Mouse (Mus musculus) left cerebral cortex, adult 18-20 months (tissue): Measurements from ENCODE around the gene Hba-a2. TPM values are rescaled to one million over a fixed set of nuclear protein-coding genes. Genes with fewer than 3 reads are reported as not detected.

Experiments
- DNase-seq, 2 experiments: peaks; one replicate each; pipeline ENCODE4 v3.0.0; 2021 to 2022; ENCODE audit warnings: low spot score in 2 of 2, mixed read lengths in 1 of 2
- total RNA-seq, 2 experiments: library from RNA; stranded (reverse); gene quantifications; 2 replicates each; pipeline ENCODE4 v1.2.3; 2021

Hba-a2 gene
- total RNA-seq, 2 experiments from 2014 or later, result 308 to 397 TPM

- no peak for DNase-seq
These were observed 13.6 kb downstream of the Hba-a2 start for GRCm38 (mm10) chr11:32309928-32310327.

- DNase-seq, result no peak
These were observed 19.7 kb downstream of the Hba-a2 start for GRCm38 (mm10) chr11:32316009-32316408.

- no peak for DNase-seq
These were observed 24.4 kb downstream of the Hba-a2 start for GRCm38 (mm10) chr11:32320507-32321195.

- peak; percentile 74 for DNase-seq
These were observed 24.9 kb downstream of the Hba-a2 start for GRCm38 (mm10) chr11:32321196-32321565.

GRCm38 (mm10) chr11:32324609-32325008 is 28.3 kb downstream of the Hba-a2 start:
- peak; percentile 85 to 92 for DNase-seq

- DNase-seq, result no peak
These were observed 34.8 kb downstream of the Hba-a2 start for GRCm38 (mm10) chr11:32331075-32331474.

- no peak for DNase-seq
These were observed 35.6 kb downstream of the Hba-a2 start for GRCm38 (mm10) chr11:32331861-32332260.

- DNase-seq, result no peak
These were observed 36.9 kb downstream of the Hba-a2 start for GRCm38 (mm10) chr11:32333235-32333634.

GRCm38 (mm10) chr11:32336435-32336907 is 40.2 kb downstream of the Hba-a2 start:
- no peak for DNase-seq

- DNase-seq, result no peak
These were observed 42.8 kb downstream of the Hba-a2 start for GRCm38 (mm10) chr11:32339131-32339531.

GRCm38 (mm10) chr11:32340476-32341473 is 44.5 kb downstream of the Hba-a2 start:
- DNase-seq, result peak; percentile 53 to 67

- DNase-seq, result peak; percentile 39 to 50
These were observed 46.5 kb downstream of the Hba-a2 start for GRCm38 (mm10) chr11:32342770-32343191.

GRCm38 (mm10) chr11:32343350-32343749 is 47.1 kb downstream of the Hba-a2 start:
- no peak for DNase-seq

GRCm38 (mm10) chr11:32345504-32346297 is 49.4 kb downstream of the Hba-a2 start:
- DNase-seq, result no peak

Other genes with a start within 250 kb of the Hba-a2 start
- gene Il9r, start 96.2 kb upstream of the Hba-a2 start, total RNA-seq, result not detected
- 10 to 100 TPM; 24.5 to 29.0 TPM for gene Snrnp25, start 91.1 kb upstream of the Hba-a2 start, total RNA-seq
- 10 to 100 TPM; 11.1 to 14.2 TPM for gene Rhbdf1, start 74.2 kb upstream of the Hba-a2 start, total RNA-seq
- gene Mpg, start 70.0 kb upstream of the Hba-a2 start, total RNA-seq, result 10 to 100 TPM; 18.2 to 21.3 TPM
- gene Nprl3, start 28.8 kb upstream of the Hba-a2 start, total RNA-seq, result 10 to 100 TPM; 43.6 to 45.6 TPM
- not detected for gene Hba-x, start 20.1 kb upstream of the Hba-a2 start, total RNA-seq
- 100 to 1,000 TPM; 348 to 459 TPM for gene Hba-a1, start 13.0 kb upstream of the Hba-a2 start, total RNA-seq
- 1 to 10 TPM in 1 of 2 experiments, not detected in 1; 1.3 TPM for gene Hbq1b, start 9.5 kb upstream of the Hba-a2 start, total RNA-seq
- 1 to 10 TPM; 1.3 to 2.5 TPM for gene Hbq1a, start 3.6 kb downstream of the Hba-a2 start, total RNA-seq
- gene Sh3pxd2b, start 51.3 kb downstream of the Hba-a2 start, total RNA-seq, result 10 to 100 TPM; 12.4 to 14.5 TPM
- 10 to 100 TPM; 44.0 to 50.1 TPM for gene Ubtd2, start 158.9 kb downstream of the Hba-a2 start, total RNA-seq
- 1 to 10 TPM in 1 of 2 experiments, not detected in 1; 1.4 TPM for gene Efcab9, start 235.6 kb downstream of the Hba-a2 start, total RNA-seq
- gene Stk10, start 236.8 kb downstream of the Hba-a2 start, total RNA-seq, result 1 to 10 TPM; 8.4 to 9.5 TPM